Comparison of ENCODE assay signal across 8 mouse cellular contexts in genomic region chr8:124863163-124863677, GRCm38 (mm10). TPM values are rescaled to one million over a fixed set of nuclear protein-coding genes. Genes with fewer than 3 reads are reported as not detected.
DNase-seq lines count a peak whose midpoint lies in the region; ATAC-seq and TF ChIP-seq lines count a peak whose summit lies in the region.

No protein-coding gene starts in this region.

- H3K4me3 ChIP-seq in cerebellum, adult 2 months (replicated peaks; ENCODE audit: insufficient read depth, low read depth, low read length): peak overlapping the region; percentile 92
- H3K4me3 ChIP-seq in thymus, adult 2 months (ENCODE audit: control insufficient read depth, insufficient read depth, low read length): peak overlapping the region; percentile 96
- H3K4me3 ChIP-seq in liver, embryonic 12.5 days: peak overlapping the region; percentile 95

- WGBS in cerebellum, adult 2 months: 0% methylated on average over 33 of the region's 33 CpGs
- WGBS in thymus, adult 2 months: under 1% methylated on average over 33 of the region's 33 CpGs
- WGBS in liver, embryonic 12.5 days (ENCODE audit: insufficient replicate concordance): under 1% methylated on average over 33 of the region's 33 CpGs

- H3K9me3 ChIP-seq in liver, embryonic 12.5 days (replicated peaks): no peaks in the 10 kb centered on the region

- H3K27ac ChIP-seq in cerebellum, adult 2 months (ENCODE audit: insufficient read depth, low read length): peak overlapping the region; percentile 75
- peak overlapping the region; percentile 14; the same call in 1 of the 2 replicates for H3K27ac ChIP-seq in thymus, adult 2 months (ENCODE audit: control insufficient read depth, insufficient read depth, low read length)
- H3K27ac ChIP-seq in liver, embryonic 12.5 days: peak overlapping the region; percentile 89

- peak overlapping the region; percentile 86 for H3K4me2 ChIP-seq in liver, embryonic 12.5 days

- no peaks in the 10 kb centered on the region for H3K36me3 ChIP-seq in thymus, adult 2 months (ENCODE audit: control insufficient read depth, insufficient read depth, low read length)
- H3K36me3 ChIP-seq in liver, embryonic 12.5 days: peaks cover 49% of the 10 kb centered on the region

- ATAC-seq in liver, embryonic 12.5 days: no peak; the same call in 1 of the 2 replicates

- no peak for TF ChIP-seq CTCF in cerebellum, adult 2 months (IDR thresholded peaks at IDR 0.05; ENCODE audit: borderline replicate concordance, insufficient read depth, low read depth, low read length)
- TF ChIP-seq CTCF in thymus, adult 2 months (IDR thresholded peaks at IDR 0.05; ENCODE audit: borderline replicate concordance, control insufficient read depth, extremely low read depth, insufficient read depth, low read length, poor library complexity): no peak

- H3K9ac ChIP-seq in liver, embryonic 12.5 days: peak overlapping the region; percentile 92

- H3K27me3 ChIP-seq in cerebellum, adult 2 months (ENCODE audit: control insufficient read depth, insufficient read depth, low read length): no peaks in the 10 kb centered on the region
- no peaks in the 10 kb centered on the region for H3K27me3 ChIP-seq in thymus, adult 2 months (ENCODE audit: control insufficient read depth, insufficient read depth, low read length)
- no peaks in the 10 kb centered on the region for H3K27me3 ChIP-seq in liver, embryonic 12.5 days (replicated peaks)

- TF ChIP-seq POLR2A in cerebellum, adult 2 months (IDR thresholded peaks at IDR 0.05; ENCODE audit: borderline replicate concordance, insufficient read depth, low read length): no peak
- TF ChIP-seq POLR2A in thymus, adult 2 months (IDR thresholded peaks at IDR 0.05; ENCODE audit: control insufficient read depth, extremely low read depth, insufficient read depth, low read length, poor library complexity): no peak

- H3K4me1 ChIP-seq in cerebellum, adult 2 months (ENCODE audit: control insufficient read depth, insufficient read depth, low read length): peaks cover 5% of the 10 kb centered on the region
- peaks cover 8% of the 10 kb centered on the region for H3K4me1 ChIP-seq in thymus, adult 2 months (replicated peaks; ENCODE audit: control insufficient read depth, insufficient read depth, low read length)
- peaks cover 85% of the 10 kb centered on the region for H3K4me1 ChIP-seq in liver, embryonic 12.5 days

- DNase-seq in cerebellum, adult 2 months: no peak
- no peak for DNase-seq in cerebellum, postnatal 10 days
- no peak for DNase-seq in thymus, adult 2 months
- no peak for DNase-seq in thymus, adult 18-20 months
- peak; percentile 17 for DNase-seq in telencephalon, adult 2 months (ENCODE audit: low read depth, low spot score)
- DNase-seq in cerebellum, adult 11-12 months: no peak
- no peak for DNase-seq in lung, adult 18-20 months

RNA-seq across cellular contexts. Expression of gene 2810004N23Rik, which starts 0.3 kb away (rescaled TPM):
- 15.0 and 15.7 TPM in 2 replicates for polyA plus RNA-seq in cerebellum, adult 2 months (2012; rRNA removed)
- 15.1 and 18.7 TPM in 2 replicates for polyA plus RNA-seq in thymus, adult 2 months (2012; rRNA removed)
- 39.6 and 40.8 TPM in 2 replicates for polyA plus RNA-seq in liver, embryonic 12.5 days (2016; fragmentation: Nextera tagmentation; extraction: Ambion mirVana)

RNA-seq across cellular contexts. Expression of gene Gnpat, which starts 0.4 kb away (rescaled TPM):
- 98.3 and 100 TPM in 2 replicates for polyA plus RNA-seq in cerebellum, adult 2 months (2012; rRNA removed)
- polyA plus RNA-seq in thymus, adult 2 months (2012; rRNA removed): 72.3 and 76.7 TPM in 2 replicates
- polyA plus RNA-seq in liver, embryonic 12.5 days (2016; fragmentation: Nextera tagmentation; extraction: Ambion mirVana): 62.3 and 66.2 TPM in 2 replicates

RNA-seq across cellular contexts. Expression of gene Exoc8, which starts 34.3 kb away (rescaled TPM):
- polyA plus RNA-seq in cerebellum, adult 2 months (2012; rRNA removed): 16.2 and 18.2 TPM in 2 replicates
- polyA plus RNA-seq in thymus, adult 2 months (2012; rRNA removed): 12.0 and 15.2 TPM in 2 replicates
- 9.4 and 10.5 TPM in 2 replicates for polyA plus RNA-seq in liver, embryonic 12.5 days (2016; fragmentation: Nextera tagmentation; extraction: Ambion mirVana)

RNA-seq across cellular contexts. Expression of gene Sprtn, which starts 34.5 kb away (rescaled TPM):
- 18.5 and 19.5 TPM in 2 replicates for polyA plus RNA-seq in cerebellum, adult 2 months (2012; rRNA removed)
- polyA plus RNA-seq in thymus, adult 2 months (2012; rRNA removed): 26.8 and 27.6 TPM in 2 replicates
- polyA plus RNA-seq in liver, embryonic 12.5 days (2016; fragmentation: Nextera tagmentation; extraction: Ambion mirVana): 11.1 and 12.4 TPM in 2 replicates

Comparison
In these comparisons a context has a peak if more than half of its experiments do, and no peak if none do; other contexts are left out.
1. H3K27ac ChIP-seq: peak in every context shown above with its lines; median percentile 89 in liver, embryonic 12.5 days; 75 in cerebellum, adult 2 months; 14 in thymus, adult 2 months.